Mouse (Mus musculus): Measurements from ENCODE around the gene Fbxw11.

The Fbxw11 gene

DNA sequence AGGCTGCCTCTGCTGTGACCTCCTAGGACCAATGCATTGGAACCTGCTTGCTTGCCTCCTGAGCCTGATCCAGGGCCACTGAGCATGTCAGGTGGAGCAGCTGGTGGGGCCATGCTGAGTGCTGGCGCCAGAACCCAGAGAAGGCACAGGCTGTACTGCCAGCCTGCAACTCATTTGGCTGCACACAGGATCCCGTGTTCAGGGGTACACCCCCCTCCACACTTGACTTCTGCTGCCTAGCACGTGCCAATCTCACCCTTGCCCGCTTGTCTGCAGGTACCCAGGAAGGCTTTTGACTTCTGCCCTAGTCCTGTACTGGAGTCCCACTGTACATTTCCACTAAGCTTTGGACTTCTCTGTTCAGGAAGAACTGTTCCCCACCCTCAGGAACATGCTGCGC lies 19.3 kb upstream of the Fbxw11 start:
- CTCF ChIA-PET: no interaction called here

DNA sequence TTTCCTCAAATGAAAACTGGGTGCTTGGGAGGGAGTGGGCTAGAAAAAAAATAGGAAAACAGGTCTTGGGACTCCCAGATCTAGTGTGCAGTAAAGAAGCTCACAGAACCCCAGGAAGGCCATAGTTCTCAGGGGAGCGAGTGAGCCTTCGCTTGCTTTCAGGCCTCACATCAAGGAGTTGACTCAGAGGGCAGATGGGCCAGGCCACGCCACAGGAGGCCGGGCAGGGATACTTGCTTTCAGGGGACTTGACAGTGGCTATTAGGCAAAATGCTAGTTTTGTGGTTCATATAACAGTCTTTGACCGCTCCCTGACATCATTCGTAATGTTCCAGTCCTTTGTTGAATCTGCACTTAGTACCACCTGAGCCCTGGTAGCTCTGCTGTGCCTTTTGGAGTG lies 18.6 kb upstream of the Fbxw11 start:
- CTCF ChIA-PET: no interaction called here

DNA sequence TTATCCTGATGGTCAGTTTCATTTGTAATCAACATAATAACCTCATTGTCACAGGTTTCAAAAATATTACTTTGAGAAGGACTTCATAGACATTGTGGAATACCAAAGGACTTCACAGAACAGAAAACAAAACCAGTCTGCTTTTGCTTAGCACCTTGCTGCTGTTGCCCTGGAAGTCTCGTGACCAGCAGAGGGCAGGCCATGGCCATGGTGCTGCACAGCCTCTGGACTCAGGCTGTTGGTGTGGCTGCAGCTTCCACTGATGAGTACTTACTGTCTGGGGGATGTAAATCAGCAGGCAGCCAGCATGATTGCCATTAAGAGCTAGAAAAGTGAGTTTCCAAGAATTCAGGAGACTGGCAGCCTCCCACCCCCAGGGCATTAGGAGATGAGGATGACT lies 16.8 kb upstream of the Fbxw11 start:
- CTCF ChIA-PET: no interaction called here

DNA sequence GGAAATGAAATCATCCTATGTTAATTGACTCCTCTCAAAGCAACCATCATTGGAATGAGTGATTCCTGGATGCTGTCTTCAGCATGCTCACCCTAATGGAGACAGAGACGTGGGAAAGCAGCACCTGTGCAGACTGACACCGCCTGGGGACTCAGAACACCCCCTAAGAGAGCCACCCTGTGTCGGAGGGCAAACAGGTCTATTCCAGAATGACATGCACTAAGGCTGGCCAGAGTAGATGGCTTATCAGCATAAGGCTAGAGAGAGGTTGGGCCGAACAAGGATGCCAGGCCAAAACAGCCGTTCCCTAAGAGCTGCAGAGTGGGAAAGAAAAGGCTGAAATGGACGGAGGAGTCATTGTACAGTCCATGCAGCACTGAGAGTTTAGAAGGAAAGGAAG lies 16.4 kb upstream of the Fbxw11 start:
- CTCF ChIA-PET: no interaction called here

GRCm38 (mm10) chr11:32627900-32628299 lies 14.6 kb upstream of the Fbxw11 start:
- CTCF ChIA-PET: no interaction called here

DNA sequence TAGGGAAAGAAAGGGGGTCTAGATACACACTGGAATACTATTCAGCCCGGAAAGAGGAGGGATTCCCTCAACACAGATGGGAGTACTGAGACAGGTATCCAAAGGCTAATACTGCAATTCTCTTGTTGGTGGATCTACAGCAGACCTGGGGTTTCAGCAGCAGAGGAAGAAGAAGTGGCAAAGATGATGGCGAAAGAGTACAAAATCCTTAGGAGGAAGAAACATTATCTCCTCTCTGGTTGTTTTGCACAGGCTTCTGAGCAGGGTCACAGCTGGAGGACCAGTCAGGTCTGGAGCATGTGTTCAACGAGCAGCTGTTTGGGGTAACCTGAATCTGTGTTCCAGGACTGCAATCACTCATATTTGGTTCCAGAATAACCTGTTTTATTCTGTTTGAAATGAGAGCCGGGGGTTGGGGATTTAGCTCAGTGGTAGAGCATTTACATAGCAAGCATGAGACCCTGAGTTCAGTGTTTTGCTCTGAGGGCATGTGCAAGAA lies 12.8 kb upstream of the Fbxw11 start:
- CTCF ChIA-PET: interaction anchor here (0.6 kb wide), 1 partner anchor 80 kb away, joined by 4 read pairs; no protein-coding TSS in a partner anchor

DNA sequence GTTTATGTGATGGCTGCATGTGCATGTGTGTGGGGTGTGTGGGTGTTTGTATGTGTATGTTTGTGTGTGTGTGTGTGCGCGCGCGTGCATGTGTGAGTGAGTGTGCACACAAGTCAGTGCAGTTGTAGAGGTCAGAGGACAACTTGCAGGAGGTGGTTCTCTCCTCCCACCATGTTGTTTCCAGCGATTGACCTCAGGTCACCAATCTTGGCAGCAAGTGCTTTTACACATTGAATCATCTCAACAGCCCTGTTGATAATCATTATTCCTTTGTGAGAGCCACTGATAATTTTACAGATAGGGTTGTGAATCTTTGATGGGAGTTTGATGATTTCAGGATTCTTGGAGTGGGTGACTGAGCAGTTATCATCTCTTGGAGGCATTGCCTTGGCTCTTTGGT lies 9.9 kb upstream of the Fbxw11 start:
- CTCF ChIA-PET: interaction anchor here (0.7 kb wide), 1 partner anchor 720 kb away, joined by 3 read pairs; no protein-coding TSS in a partner anchor

DNA sequence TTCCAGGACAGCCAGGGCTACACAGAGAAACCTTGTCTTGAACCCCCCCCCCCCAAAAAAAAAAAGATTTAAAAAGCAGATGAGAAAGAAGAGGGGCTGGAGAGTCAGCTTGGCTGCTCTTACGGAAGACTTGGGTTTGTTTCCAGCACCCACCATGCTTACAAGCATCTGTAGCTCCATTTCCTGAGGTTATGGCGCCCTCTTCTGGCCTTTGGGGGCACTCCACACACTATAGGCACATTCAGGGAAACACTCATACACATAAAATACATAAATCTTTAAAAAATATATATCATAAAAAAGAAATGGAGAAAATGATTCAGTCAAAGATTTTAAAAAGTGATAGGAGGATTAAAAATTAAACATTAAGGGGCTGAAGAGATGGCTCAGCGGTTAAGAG lies 9.0 kb upstream of the Fbxw11 start:
- CTCF ChIA-PET: interaction anchor here (0.6 kb wide), 1 partner anchor 15 kb away, joined by 6 read pairs; no protein-coding TSS in a partner anchor

- CTCF ChIA-PET: no interaction called here
Measured at GRCm38 (mm10) chr11:32634143-32634542, 8.4 kb upstream of the Fbxw11 start.

DNA sequence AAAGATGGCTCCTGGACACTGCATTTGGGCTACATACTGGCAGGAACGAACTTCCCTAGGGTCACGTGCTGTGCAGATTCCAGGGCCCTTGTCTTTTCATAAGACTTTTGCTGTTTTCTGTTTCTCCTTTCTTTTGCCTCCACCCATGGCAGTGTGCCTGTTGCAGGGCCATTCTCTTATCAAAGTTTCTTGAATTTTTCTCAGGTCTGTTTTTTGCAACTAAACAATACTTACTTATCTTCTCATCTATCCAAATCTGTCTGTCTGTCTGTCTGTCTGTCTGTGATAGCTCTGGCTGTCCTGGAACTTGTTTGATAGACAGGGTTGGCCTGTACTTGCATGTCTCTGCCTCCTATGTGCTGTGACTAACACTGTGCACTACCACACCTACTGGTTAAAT lies 7.7 kb upstream of the Fbxw11 start:
- CTCF ChIA-PET: no interaction called here

DNA sequence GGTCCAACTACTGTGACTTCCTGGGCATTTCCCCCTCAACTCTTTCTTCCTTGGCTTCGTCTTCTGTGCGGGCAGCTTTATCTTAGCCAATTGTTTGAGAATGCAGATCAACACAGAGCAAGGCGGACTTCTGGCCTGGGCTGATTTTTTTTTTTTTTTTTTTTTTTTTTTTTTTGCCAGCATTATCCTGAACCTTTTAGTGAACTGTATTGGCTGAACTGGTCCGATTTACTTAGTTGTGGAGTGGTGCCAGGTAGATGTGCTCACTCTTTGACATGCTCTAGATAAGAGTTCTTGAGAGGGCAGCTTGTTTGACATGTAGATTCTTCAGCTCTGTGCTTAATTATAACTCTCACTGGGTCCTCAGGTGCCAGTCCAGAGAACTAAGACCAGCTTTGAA lies 6.2 kb upstream of the Fbxw11 start:
- CTCF ChIA-PET: interaction anchor here (0.6 to 0.9 kb wide), 4 partner anchors 62 to 513 kb away, joined by 3 to 16 read pairs (median 10); no protein-coding TSS in a partner anchor

DNA sequence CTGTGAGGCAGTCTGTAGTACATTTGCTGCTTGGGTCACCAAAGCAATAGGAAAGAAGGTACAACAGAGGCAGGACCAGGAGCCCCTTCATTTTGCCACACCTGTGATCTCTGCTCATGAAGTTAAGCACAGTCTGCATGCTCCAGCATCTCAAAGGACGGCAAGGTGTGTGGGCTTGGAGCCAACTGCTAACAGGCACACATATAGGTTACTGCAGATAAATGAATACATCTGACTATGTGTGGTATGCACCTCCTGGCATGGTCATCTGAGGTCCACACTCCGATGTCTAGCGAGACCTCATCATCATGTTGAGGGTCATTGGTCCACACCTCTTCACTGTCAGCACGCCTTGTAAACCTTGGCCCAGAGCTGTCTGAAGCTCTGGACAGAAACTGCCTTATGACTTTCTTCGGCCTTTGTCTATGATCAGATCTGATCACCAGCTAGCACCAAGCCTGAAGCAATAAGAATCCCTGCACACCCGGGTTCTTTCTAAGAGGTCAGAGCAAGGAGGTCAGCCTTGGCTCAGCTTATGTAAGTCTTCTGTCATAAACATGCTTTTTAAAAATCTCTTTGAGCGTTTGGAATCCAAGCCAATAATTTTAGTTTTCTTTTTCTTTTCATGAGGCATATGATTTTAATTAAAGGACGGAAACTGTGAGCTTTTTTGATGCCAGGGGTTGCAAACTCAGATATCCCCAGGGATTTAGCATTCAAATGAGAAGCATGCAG lies 3.8 kb upstream of the Fbxw11 start:
- CTCF ChIA-PET: no interaction called here

- CTCF ChIA-PET: no interaction called here
Measured at GRCm38 (mm10) chr11:32640617-32641016, 1.9 kb upstream of the Fbxw11 start.

DNA sequence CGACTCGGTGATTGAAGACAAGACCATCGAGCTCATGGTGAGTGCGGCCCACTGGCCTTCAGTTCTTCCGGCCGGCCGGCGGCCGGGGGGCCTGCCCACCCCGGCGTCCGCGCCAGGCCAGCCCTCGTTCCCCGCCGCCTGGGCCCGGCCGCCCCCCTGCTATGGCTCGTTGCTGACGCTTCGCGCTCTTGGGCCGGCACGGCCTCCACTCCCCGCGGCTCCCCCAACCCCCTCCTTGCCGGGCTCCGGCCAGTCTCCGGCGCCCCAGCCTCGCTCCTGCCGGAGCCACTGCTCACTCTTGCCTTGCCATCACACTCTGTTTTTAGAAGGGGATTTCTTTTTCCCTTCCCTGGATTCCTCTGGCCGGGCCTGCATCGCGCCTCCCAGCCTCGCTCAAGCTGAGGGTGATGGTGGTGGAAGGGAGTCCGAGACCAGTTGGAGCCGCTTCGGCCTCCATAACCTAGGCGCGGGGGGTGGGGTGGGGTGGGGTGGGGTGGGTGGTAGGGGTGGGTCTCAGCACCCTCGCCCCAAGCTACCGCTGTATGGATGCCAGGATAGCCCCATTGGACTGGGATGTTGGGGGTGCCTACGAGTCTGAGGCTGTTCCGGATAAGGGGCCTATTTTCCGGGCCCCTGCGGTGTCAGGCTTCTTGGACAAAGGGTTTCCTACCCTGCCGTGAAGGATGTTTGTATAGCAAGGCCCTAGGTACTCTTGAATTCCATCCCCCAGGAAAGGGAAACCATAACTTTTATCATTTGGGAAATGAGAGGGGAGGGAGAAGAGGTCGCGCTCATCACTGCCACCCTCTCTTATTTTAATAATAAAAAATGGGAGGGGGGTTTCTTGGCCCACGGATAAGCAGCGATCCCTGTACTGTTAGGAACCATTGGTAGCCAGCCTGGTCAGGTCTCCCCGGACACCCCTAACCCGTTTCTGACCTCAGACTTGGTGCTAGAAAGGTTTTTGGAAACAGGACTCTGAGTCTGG lies 669 bp downstream of the Fbxw11 start:
- CTCF ChIA-PET: no interaction called here

GRCm38 (mm10) chr11:32644010-32644409 lies 1.5 kb downstream of the Fbxw11 start:
- CTCF ChIA-PET: no interaction called here

DNA sequence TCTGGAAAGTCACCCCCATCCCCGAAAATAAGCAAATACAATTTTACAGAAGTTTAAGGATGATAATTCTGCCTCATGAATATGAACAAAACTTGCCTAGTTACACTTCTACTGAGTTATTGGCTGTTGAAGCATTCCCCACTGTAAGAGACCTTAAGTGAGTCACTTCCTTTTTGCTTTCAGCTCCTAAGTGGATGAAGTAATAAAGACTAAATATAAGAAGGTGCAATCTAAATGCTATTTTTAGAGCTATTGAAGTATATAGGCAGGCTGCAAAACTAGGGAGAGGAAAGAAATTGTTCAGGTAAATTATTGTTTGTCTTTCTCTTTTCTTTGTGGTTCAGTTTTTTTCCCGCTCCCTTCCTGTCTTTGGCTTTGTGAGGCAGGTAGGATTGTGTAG lies 4.7 kb downstream of the Fbxw11 start:
- CTCF ChIA-PET: no interaction called here

GRCm38 (mm10) chr11:32650236-32650749 lies 7.8 kb downstream of the Fbxw11 start:
- CTCF ChIA-PET: no interaction called here

DNA sequence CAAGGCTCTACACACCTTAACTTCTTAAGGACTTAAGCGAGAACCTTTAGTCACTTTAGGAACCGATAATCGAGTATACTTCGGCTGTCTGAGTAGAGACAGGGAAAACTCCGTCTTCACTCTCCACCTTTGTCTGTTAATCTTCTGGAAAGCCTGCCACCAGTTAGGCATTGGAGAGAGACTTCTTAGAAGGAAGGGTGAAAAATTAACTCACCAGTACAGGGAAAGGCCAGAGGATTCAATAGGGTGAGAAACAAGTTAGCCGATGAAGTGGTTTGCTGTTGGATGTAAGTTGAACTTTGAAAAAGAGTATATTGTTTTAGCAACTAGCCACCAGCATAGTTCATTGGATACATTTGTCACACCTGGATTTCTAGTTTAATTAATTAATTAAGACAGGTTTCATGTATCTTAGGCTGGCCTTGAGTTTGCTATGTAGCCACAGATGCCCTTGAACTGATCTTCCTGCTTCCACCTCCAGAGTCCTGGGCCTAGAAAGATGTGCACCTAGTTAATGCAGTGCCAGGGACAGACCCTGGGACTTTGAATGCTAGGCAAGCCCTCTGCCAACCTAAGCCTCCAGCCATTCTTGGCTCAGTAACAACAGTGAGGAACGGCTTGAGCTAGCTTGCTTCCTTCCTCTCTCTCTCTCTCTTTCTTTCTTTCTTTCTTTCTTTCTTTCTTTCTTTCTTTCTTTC lies 8.5 kb downstream of the Fbxw11 start:
- CTCF ChIA-PET: no interaction called here

GRCm38 (mm10) chr11:32651723-32652122 lies 9.2 kb downstream of the Fbxw11 start:
- CTCF ChIA-PET: no interaction called here

GRCm38 (mm10) chr11:32662082-32662656 lies 19.6 kb downstream of the Fbxw11 start:
- CTCF ChIA-PET: no interaction called here

GRCm38 (mm10) chr11:32665639-32666038 lies 23.1 kb downstream of the Fbxw11 start:
- CTCF ChIA-PET: no interaction called here

GRCm38 (mm10) chr11:32666983-32667382 lies 24.5 kb downstream of the Fbxw11 start:
- CTCF ChIA-PET: no interaction called here
